Mouse (Mus musculus): ENCODE measurements at regions not wholly inside any gene's neighbourhood (a gene's known extent, or its start where the extent isn't known, plus 50 kb on each side); places are given as distances from the start of the nearest gene placed in this dataset.
A peak's percentile ranks its signal among the peaks of the same experiment; 100 is the strongest.

DNA sequence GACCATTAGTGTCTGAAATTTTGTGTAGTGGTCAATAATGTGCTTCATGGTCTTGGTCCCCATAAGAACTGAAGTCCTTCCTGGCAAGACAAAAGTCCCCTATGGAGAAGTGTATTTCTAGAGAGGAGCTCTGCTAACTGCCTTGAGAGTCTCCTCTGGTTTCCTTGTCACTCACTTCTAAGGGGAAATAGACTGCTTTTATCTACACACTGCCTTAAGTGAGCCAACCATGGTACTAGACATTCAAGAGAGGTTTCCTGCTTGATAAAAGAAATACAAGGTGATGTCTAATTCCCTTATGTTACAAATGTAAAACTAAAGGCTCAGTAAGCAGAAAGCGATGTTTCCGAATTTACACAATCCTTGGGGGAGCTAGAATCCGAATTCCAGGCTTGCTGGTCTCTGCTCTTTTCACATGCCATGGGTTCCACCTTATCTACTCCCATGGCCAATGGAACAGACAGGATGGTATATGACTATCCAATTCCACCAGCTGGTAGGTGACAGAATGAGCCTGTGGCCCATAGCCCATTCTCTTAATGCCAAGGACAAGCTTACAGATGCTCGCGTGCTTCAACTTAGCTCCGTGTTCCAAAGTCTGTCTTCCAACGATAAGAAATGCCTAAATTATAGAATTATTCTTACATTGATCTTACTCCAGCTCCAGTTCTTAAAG is 305.3 kb downstream of the Fam49a start:
- Histone ChIP-seq H3K27ac (replicated peaks) (no peak overlapping the region), H3K9ac (replicated peaks) (no peak overlapping the region), H3K4me1 (peaks cover 5% of the 10 kb centered on the region; the same call in 1 of the 2 replicates), H3K36me3 (no peaks in the 10 kb centered on the region), H3K9me3 (no peaks in the 10 kb centered on the region), H3K4me2 (replicated peaks) (no peak overlapping the region), H3K27me3 (no peaks in the 10 kb centered on the region), H3K4me3 (no peak overlapping the region)
- ATAC-seq (replicated peaks) = peak; percentile 73; the same call in 1 of the 2 replicates
- 83% methylated on average over 7 of the region's 7 CpGs for WGBS

DNA sequence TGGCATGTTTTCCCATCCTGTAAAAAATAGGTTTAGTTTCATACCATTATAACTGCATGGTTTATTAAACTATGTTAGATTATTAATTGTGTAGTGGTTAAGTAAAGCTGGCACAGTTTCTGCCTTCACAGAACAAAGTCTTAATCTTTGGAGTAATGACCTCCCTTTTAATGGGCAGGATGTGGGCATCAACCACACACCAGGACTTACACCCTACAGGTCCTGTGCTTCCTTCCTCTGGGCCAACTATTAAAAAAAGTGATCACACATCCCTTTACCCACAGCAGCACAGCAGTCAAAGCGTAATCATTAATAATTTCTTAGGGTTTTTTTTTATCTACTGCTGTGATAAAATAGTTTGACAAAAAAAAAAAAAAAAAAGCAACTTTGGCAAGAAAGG is 300.3 kb downstream of the Fam49a start:
- ATAC-seq (replicated peaks) = no peak
- WGBS = 98% methylated on average over 1 of the region's 1 CpGs
- Histone ChIP-seq H3K9ac (replicated peaks) (no peak overlapping the region), H3K9me3 (no peaks in the 10 kb centered on the region), H3K4me2 (replicated peaks) (no peak overlapping the region), H3K36me3 (no peaks in the 10 kb centered on the region), H3K27ac (replicated peaks) (no peak overlapping the region), H3K4me1 (peaks cover 5% of the 10 kb centered on the region; the same call in 1 of the 2 replicates), H3K4me3 (no peak overlapping the region), H3K27me3 (no peaks in the 10 kb centered on the region)

DNA sequence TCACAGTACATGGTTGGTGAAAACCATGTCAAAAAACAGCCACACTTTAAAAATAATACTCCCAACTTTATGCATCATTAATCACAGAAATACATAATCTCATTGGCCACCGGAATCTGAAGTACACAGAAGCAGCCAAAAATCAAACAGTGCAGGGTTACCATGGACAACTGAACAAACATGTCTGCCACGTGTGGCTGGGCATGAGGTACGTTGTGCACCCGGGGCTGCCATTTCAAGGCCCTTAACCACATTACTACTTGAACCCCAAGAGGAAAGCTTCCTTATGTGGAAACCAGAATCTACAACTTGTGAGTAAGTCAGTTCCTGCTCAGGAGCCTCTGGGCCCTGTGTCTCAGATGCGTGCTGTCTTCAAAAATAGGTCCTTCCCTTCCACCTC is 289.9 kb downstream of the Fam49a start:
- Histone ChIP-seq H3K4me3 (no peak overlapping the region), H3K4me2 (replicated peaks) (no peak overlapping the region), H3K27ac (replicated peaks) (no peak overlapping the region), H3K36me3 (no peaks in the 10 kb centered on the region), H3K9me3 (no peaks in the 10 kb centered on the region), H3K27me3 (no peaks in the 10 kb centered on the region), H3K9ac (replicated peaks) (no peak overlapping the region), H3K4me1 (no peaks in the 10 kb centered on the region)
- no peak for ATAC-seq (replicated peaks)
- WGBS = 89% methylated on average over 5 of the region's 5 CpGs

DNA sequence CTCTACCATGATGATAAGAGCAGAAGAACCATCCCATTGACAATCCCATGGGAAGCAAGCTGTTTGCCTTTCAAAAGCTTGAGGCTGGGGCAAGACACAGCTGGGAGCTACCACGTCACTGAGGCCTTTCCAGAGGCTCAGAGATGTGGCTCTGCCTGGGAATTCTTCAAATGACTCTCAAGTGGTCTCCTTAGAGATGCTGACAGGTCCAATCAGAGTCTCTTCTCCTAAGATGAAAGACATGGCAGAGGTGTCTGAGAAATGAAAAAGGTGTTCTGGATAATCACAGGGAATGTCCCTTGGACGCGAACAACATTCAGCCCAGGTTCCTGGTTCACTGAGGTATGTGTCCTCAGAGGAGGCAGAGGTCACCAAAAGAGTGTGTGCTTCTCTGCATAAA is 287.7 kb downstream of the Fam49a start:
- H3K4me1 ChIP-seq = no peaks in the 10 kb centered on the region
- 89% methylated on average over 3 of the region's 3 CpGs for WGBS
- no peak overlapping the region for H3K9ac ChIP-seq (replicated peaks)
- no peaks in the 10 kb centered on the region for H3K9me3 ChIP-seq
- H3K4me3 ChIP-seq = no peak overlapping the region
- H3K27me3 ChIP-seq = no peaks in the 10 kb centered on the region
- no peak overlapping the region for H3K27ac ChIP-seq (replicated peaks)
- H3K36me3 ChIP-seq = no peaks in the 10 kb centered on the region
- H3K4me2 ChIP-seq (replicated peaks) = no peak overlapping the region
- no peak for ATAC-seq (replicated peaks)

DNA sequence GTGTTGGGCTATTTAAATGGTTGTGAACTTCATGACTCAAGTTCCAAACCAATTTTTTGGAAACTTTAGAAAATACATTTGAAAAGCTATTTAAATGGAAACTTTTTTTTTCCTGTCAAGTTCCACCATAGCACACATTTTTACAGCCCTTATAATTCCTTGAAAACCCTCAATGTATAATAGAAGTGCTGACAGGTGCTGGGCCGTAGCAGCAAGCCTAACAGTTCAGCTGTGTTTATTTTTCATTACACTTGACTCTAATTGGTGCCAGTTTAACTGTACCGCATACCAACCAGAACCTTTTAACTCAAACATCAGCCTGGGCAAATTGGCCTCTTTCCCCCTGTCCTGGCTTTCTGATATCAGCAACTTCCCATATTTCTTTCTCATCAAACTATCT is 286.7 kb downstream of the Fam49a start:
- Histone ChIP-seq H3K36me3 (no peaks in the 10 kb centered on the region), H3K27me3 (no peaks in the 10 kb centered on the region)
- WGBS = 40% methylated on average over 2 of the region's 2 CpGs

DNA sequence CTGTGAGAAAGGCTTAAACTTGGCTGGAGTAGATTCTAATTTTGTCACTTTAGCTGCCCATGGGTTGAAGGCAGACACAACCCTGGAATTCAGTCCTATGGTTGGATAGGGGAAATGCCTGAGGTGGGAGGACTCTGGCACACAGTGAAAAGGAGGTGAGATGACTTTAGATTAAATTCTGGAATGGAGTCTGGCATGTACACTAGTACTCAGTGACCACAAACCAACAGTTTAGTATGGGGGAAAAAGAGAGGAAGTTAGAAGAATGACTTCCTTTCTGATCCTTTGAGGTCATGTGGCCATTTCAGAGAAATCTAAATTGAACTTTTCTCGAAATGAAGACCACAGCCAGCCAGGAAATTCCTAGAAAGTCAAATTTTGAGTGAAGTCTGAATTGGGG is 285.5 kb downstream of the Fam49a start:
- WGBS = 89% methylated on average over 1 of the region's 1 CpGs

More for the DNA sequence above, 286.7 kb downstream of the Fam49a start:
- no peaks in the 10 kb centered on the region for H3K4me1 ChIP-seq
- ATAC-seq (replicated peaks) = no peak
- no peak overlapping the region for H3K4me3 ChIP-seq
- H3K9me3 ChIP-seq = no peaks in the 10 kb centered on the region
- H3K4me2 ChIP-seq (replicated peaks) = no peak overlapping the region
- H3K27ac ChIP-seq (replicated peaks) = no peak overlapping the region
- no peak overlapping the region for H3K9ac ChIP-seq (replicated peaks)

DNA sequence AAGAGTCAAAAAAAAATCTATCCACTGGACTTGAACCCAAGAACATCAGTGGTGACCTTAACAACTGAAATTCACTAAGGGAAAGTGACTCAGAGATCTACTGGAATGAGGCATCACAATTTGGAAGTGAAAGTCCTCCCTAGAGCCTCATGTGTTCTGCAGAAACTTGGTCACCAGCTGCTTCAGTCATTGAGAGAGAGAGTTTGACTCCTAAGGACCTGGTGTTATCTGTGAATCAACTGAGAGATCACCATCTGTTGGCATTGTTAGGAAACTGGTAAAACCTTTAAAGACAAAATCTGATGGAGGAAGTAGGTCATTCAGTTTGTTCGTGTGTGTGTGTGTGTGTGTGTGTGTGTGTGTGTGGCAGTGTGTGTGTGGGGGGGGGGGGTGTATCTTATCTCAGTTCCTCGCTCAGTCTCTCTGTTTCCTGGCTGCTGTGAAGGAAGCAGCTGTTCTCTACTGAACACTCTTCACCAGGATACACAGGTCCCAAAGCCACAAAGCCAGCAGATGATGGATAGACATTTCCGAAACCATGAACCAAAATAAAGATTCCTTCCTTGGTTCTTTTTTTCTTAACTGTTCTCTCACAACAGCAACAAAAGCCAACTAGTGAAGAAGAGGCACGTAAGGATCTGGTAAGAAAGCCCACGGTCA is 284.6 kb downstream of the Fam49a start:
- Histone ChIP-seq H3K36me3 (no peaks in the 10 kb centered on the region), H3K27me3 (no peaks in the 10 kb centered on the region), H3K9ac (replicated peaks) (no peak overlapping the region), H3K4me3 (no peak overlapping the region), H3K9me3 (no peaks in the 10 kb centered on the region), H3K4me1 (no peaks in the 10 kb centered on the region), H3K27ac (replicated peaks) (no peak overlapping the region), H3K4me2 (replicated peaks) (no peak overlapping the region)
- 92% methylated on average over 5 of the region's 5 CpGs for WGBS
- ATAC-seq (replicated peaks) = no peak

More for the DNA sequence above, 285.5 kb downstream of the Fam49a start:
- no peak for ATAC-seq (replicated peaks)
- H3K4me2 ChIP-seq (replicated peaks) = no peak overlapping the region
- H3K9ac ChIP-seq (replicated peaks) = no peak overlapping the region
- no peaks in the 10 kb centered on the region for H3K4me1 ChIP-seq
- H3K9me3 ChIP-seq = no peaks in the 10 kb centered on the region
- no peak overlapping the region for H3K4me3 ChIP-seq
- no peaks in the 10 kb centered on the region for H3K27me3 ChIP-seq
- no peak overlapping the region for H3K27ac ChIP-seq (replicated peaks)
- no peaks in the 10 kb centered on the region for H3K36me3 ChIP-seq

DNA sequence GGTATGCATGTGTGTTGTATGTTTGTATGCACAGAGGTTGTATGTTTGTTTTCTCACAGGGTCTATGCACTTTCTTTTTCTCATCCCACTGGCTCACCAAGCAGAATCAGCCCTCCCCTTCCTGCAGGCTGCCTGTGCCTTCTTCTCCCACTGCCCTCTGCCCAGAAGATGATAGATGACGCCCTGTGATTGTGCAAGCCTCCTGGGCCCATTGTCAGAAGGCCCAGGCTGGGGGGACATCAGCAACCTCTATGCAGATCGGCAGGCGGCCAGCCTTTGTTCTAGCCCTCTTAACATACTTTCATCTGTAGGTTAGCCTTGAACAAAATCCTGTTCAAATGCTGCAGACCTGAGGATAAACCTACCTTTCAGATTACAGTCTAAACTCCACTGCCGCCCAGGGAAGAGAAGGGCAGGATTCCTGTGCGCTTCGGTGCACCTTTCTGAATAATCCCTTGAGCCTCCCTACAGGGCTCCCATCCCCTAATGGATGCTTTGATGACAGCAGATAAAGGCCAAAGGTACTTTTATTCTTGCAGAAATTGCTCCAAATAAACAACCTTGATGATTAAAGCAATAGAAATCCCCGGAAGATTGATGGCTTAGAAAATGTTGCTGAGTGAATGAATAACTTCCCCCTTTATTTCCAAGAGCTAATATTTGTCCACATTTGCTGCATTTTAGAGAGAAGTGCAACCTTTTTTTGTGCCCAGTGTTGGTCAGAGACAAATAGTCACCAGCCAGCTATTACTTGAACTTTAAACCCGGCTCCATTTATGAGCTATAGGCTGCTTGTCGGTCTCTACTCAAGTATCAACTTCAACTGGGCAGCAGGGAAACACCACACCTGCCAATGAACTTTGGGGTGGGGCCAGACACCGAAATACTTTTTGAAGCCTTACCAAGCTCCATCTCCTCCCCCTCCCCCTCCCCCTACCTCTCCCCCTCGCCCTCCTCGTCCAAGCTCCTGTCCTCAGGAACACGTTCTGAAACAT is 279.4 kb downstream of the Fam49a start:
- H3K9ac ChIP-seq (replicated peaks) = no peak overlapping the region

DNA sequence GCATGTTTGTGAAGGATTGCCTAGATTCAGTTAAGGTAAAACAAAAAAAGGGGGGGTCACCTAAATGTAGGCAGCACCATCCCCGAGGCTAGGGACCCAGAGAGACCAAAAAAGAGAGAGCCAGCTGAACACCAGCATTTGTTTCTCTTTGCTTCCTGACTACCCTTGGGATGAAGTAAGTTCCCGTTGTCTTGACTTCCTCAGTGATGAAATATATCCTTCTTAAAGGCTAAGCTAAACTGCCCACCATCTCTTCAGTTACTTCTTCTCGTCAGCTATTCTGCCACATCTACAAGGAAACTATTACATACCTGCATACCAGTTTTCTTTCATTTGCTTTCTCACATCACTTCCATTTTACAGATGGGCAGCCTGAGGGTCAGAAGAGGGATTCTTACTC is 277.4 kb downstream of the Fam49a start:
- 87% methylated on average over 3 of the region's 3 CpGs for WGBS
- Histone ChIP-seq H3K4me1 (0 out of 2 replicates have a peak, but pooled peaks cover 2% of the 10 kb centered on the region), H3K27ac (replicated peaks) (no peak overlapping the region)

More for the DNA sequence above, 279.4 kb downstream of the Fam49a start:
- WGBS = 39% methylated on average over 13 of the region's 13 CpGs
- H3K27me3 ChIP-seq = no peaks in the 10 kb centered on the region
- no peak overlapping the region for H3K27ac ChIP-seq (replicated peaks)
- H3K4me1 ChIP-seq = 0 out of 2 replicates have a peak, but pooled peaks cover 2% of the 10 kb centered on the region
- H3K9me3 ChIP-seq = no peaks in the 10 kb centered on the region
- H3K4me2 ChIP-seq (replicated peaks) = no peak overlapping the region
- ATAC-seq (replicated peaks) = 0 out of 2 replicates have a peak, but pooled peaks have one; percentile 26
- no peaks in the 10 kb centered on the region for H3K36me3 ChIP-seq
- H3K4me3 ChIP-seq = no peak overlapping the region

DNA sequence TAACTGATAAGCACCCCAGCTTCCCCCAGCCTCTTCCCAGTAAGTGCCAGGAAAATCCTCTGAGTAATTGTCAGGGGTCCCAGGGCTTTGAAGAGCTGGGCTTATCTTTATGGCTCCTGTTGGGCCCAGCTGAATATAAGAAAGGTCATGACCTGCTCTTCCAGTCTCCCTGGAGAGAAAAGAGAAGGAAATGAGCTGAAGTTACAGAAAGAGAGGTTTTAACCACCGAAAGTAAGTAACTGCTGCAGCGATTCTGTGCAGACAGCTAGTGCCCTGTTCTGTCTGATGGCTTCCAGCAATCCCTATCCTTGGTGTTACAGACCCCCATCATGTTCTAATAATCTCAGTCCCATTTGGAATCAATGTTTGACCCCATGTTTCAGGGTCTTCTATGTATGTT is 272.8 kb downstream of the Fam49a start:
- Histone ChIP-seq H3K36me3 (no peaks in the 10 kb centered on the region), H3K4me3 (no peak overlapping the region), H3K27ac (replicated peaks) (no peak overlapping the region), H3K9me3 (no peaks in the 10 kb centered on the region), H3K27me3 (no peaks in the 10 kb centered on the region), H3K9ac (replicated peaks) (no peak overlapping the region), H3K4me1 (no peaks in the 10 kb centered on the region), H3K4me2 (replicated peaks) (no peak overlapping the region)
- ATAC-seq (replicated peaks) = no peak
- 14% methylated on average over 2 of the region's 2 CpGs for WGBS

More for the DNA sequence above, 277.4 kb downstream of the Fam49a start:
- no peaks in the 10 kb centered on the region for H3K9me3 ChIP-seq
- ATAC-seq (replicated peaks) = no peak
- no peak overlapping the region for H3K4me3 ChIP-seq
- no peak overlapping the region for H3K9ac ChIP-seq (replicated peaks)
- H3K36me3 ChIP-seq = no peaks in the 10 kb centered on the region
- H3K27me3 ChIP-seq = no peaks in the 10 kb centered on the region
- no peak overlapping the region for H3K4me2 ChIP-seq (replicated peaks)

DNA sequence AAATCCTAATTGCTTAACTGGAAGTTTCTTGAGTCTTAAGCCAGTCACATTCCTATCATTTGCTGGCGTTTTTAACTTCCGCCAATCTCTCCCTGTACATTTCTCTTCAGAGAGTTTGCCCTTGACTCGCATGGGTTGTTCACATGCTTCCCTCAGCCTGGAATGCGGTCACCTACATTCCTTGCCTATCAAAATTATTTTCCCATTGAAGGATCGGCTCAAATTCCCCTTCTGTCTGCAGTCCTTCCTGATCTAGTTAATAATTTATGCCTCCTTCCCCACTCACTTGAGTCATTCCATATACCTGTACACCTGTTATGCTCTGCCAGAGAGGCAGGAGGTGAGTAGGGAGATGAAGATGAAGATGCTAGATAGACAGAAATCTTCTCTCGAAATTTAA is 268.9 kb downstream of the Fam49a start:
- Histone ChIP-seq H3K4me2 (replicated peaks) (no peak overlapping the region), H3K36me3 (no peaks in the 10 kb centered on the region), H3K27ac (replicated peaks) (no peak overlapping the region), H3K4me1 (peaks cover 21% of the 10 kb centered on the region), H3K9me3 (no peaks in the 10 kb centered on the region), H3K9ac (replicated peaks) (no peak overlapping the region), H3K27me3 (no peaks in the 10 kb centered on the region), H3K4me3 (no peak overlapping the region)
- WGBS = 68% methylated on average over 6 of the region's 6 CpGs
- ATAC-seq (replicated peaks) = no peak

DNA sequence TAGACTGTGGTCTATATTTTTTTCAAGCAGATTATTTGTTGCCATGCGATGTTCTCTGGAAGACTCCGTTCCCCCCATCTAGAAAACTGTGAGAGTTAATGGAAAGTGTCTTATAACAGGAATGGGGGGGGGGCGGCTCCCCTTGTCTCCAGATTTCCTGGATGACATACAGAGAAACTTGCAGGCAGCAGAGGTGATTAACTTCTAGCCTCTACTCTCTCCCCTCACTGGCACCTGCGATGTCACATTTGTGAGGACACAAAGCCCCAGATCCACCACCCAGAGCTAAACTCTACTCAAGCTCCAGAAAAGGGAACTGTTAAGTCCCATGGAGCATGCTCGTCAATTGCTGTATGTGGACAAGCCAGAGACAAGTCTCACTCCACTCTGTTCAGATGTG is 267.6 kb downstream of the Fam49a start:
- no peak overlapping the region for H3K9ac ChIP-seq (replicated peaks)
- no peak for ATAC-seq (replicated peaks)
- H3K27me3 ChIP-seq = no peaks in the 10 kb centered on the region
- H3K36me3 ChIP-seq = no peaks in the 10 kb centered on the region
- H3K9me3 ChIP-seq = no peaks in the 10 kb centered on the region
- H3K4me1 ChIP-seq = peaks cover 21% of the 10 kb centered on the region
- H3K4me3 ChIP-seq = no peak overlapping the region
- 0 out of 2 replicates have a peak overlapping the region, but pooled peaks have one; percentile 67 for H3K27ac ChIP-seq (replicated peaks)
- H3K4me2 ChIP-seq (replicated peaks) = no peak overlapping the region
- WGBS = 80% methylated on average over 5 of the region's 5 CpGs
